Comparison of ENCODE assay signal across 9 mouse cellular contexts in genomic region chr8:115414061-115414473, GRCm38 (mm10).
DNase-seq lines count a peak whose midpoint lies in the region; ATAC-seq lines count a peak whose summit lies in the region.
"Had no signal": no experiment of that assay in that cellular context is flagged by ENCODE, and none has a peak within 500 bp of the region (broad histone marks: within the 10 kb centered on the region; RNA-seq: fewer than 3 reads in every experiment).

No protein-coding gene starts in this region.

- H3K4me1 ChIP-seq in hindbrain, embryonic 13.5 days (replicated peaks), result peaks cover 17% of the 10 kb centered on the region
- H3K4me1 ChIP-seq in liver, embryonic 16.5 days (ENCODE audit: control insufficient read depth, low read depth, low read length), result no peaks in the 10 kb centered on the region
- no peaks in the 10 kb centered on the region; the same call in 1 of the 2 replicates for H3K4me1 ChIP-seq in neural tube, embryonic 14.5 days (ENCODE audit: control insufficient read depth, insufficient read depth, low read length)

- peaks cover 10% of the 10 kb centered on the region for H3K27me3 ChIP-seq in hindbrain, embryonic 13.5 days
- H3K27me3 ChIP-seq in liver, embryonic 16.5 days (ENCODE audit: control insufficient read depth, insufficient read depth, low read depth, low read length), result no peaks in the 10 kb centered on the region
- H3K27me3 ChIP-seq in neural tube, embryonic 14.5 days (ENCODE audit: control insufficient read depth, insufficient read depth, low read length), result no peaks in the 10 kb centered on the region

- H3K9ac ChIP-seq in hindbrain, embryonic 13.5 days, result no peak overlapping the region
- no peak overlapping the region for H3K9ac ChIP-seq in liver, embryonic 16.5 days (ENCODE audit: low read depth, low read length)
- H3K9ac ChIP-seq in neural tube, embryonic 14.5 days (replicated peaks; ENCODE audit: low read depth, low read length), result no peak overlapping the region
- H3K9ac ChIP-seq: embryonic facial prominence, embryonic 13.5 days had no signal

- no peak for DNase-seq in frontal cortex, postnatal 25 days (ENCODE audit: low spot score in 2 of 2)
- DNase-seq in 416B (ENCODE audit: low read depth), result peak; percentile 21
- DNase-seq in embryo, embryonic 11 days, result peak; percentile 47
- peak; percentile 13 for DNase-seq in yolk sac, embryonic 10.5 days (ENCODE audit: low spot score)

- 0 out of 2 replicates have a peak, but pooled peaks have one; percentile 20 for ATAC-seq in frontal cortex, adult (ENCODE audit: low TSS enrichment)
- peak; percentile 57; the same call in 1 of the 2 replicates for ATAC-seq in hindbrain, embryonic 13.5 days (ENCODE audit: low FRiP score)
- peak; percentile 63 for ATAC-seq in liver, embryonic 16.5 days (ENCODE audit: low read depth)
- ATAC-seq in neural tube, embryonic 14.5 days (ENCODE audit: low read depth), result peak; percentile 81

- no peaks in the 10 kb centered on the region for H3K9me3 ChIP-seq in hindbrain, embryonic 13.5 days
- no peaks in the 10 kb centered on the region for H3K9me3 ChIP-seq in liver, embryonic 16.5 days (replicated peaks; ENCODE audit: control insufficient read depth, low read length)
- H3K9me3 ChIP-seq in neural tube, embryonic 14.5 days (ENCODE audit: control insufficient read depth, low read length), result no peaks in the 10 kb centered on the region
- H3K9me3 ChIP-seq: embryonic facial prominence, embryonic 13.5 days had no signal

- H3K4me2 ChIP-seq in hindbrain, embryonic 13.5 days, result no peak overlapping the region
- H3K4me2 ChIP-seq in liver, embryonic 16.5 days (ENCODE audit: low read depth, low read length), result no peak overlapping the region
- no peak overlapping the region for H3K4me2 ChIP-seq in neural tube, embryonic 14.5 days (ENCODE audit: low read depth, low read length)
- H3K4me2 ChIP-seq: embryonic facial prominence, embryonic 13.5 days had no signal

- H3K36me3 ChIP-seq in hindbrain, embryonic 13.5 days, result no peaks in the 10 kb centered on the region
- no peaks in the 10 kb centered on the region for H3K36me3 ChIP-seq in liver, embryonic 16.5 days (ENCODE audit: control insufficient read depth, insufficient read depth)
- no peaks in the 10 kb centered on the region for H3K36me3 ChIP-seq in neural tube, embryonic 14.5 days (ENCODE audit: control insufficient read depth, insufficient read depth, low read length)
- H3K36me3 ChIP-seq: embryonic facial prominence, embryonic 13.5 days had no signal

- 5% methylated on average over 7 of the region's 7 CpGs for WGBS in hindbrain, embryonic 13.5 days
- 5% methylated on average over 7 of the region's 7 CpGs for WGBS in liver, embryonic 16.5 days (ENCODE audit: insufficient replicate concordance)
- WGBS in neural tube, embryonic 14.5 days, result 10% methylated on average over 7 of the region's 7 CpGs

- H3K27ac ChIP-seq in hindbrain, embryonic 13.5 days, result peak overlapping the region; percentile 66
- H3K27ac ChIP-seq in liver, embryonic 16.5 days (ENCODE audit: low read length), result no peak overlapping the region
- H3K27ac ChIP-seq in neural tube, embryonic 14.5 days (ENCODE audit: low read depth, low read length), result no peak overlapping the region
- H3K27ac ChIP-seq: embryonic facial prominence, embryonic 13.5 days had no signal

- H3K4me3 ChIP-seq in hindbrain, embryonic 13.5 days, result no peak overlapping the region
- H3K4me3 ChIP-seq in liver, embryonic 16.5 days (ENCODE audit: low read depth, low read length), result no peak overlapping the region
- H3K4me3 ChIP-seq in neural tube, embryonic 14.5 days (ENCODE audit: low read depth, low read length), result no peak overlapping the region
- H3K4me3 ChIP-seq: embryonic facial prominence, embryonic 13.5 days had no signal

Comparison
In these comparisons a context has a peak if more than half of its experiments do, and no peak if none do; other contexts are left out.
1. ATAC-seq: peak in every context shown above with its lines; median percentile 81 in neural tube, embryonic 14.5 days; 63 in liver, embryonic 16.5 days; 57 in hindbrain, embryonic 13.5 days; 20 in frontal cortex, adult.
2. DNase-seq: peak in 416B (single experiment), embryo, embryonic 11 days (single experiment) and yolk sac, embryonic 10.5 days (single experiment); none in frontal cortex, postnatal 25 days (0 of 2).